Mouse (Mus musculus) spleen, adult 2 months (tissue): ENCODE results near the gene Chek2.

Source experiments
- CTCF ChIP-seq: fragments of 200-500 bp; IDR thresholded peaks from 2 replicates; pipeline ENCODE4 v1.5.1; 2011; ENCODE audit warnings: mild to moderate bottlenecking, inconsistent platforms; ENCODE audit not compliant: insufficient read depth, insufficient read length, insufficient replicate concordance; ENCODE audit errors: extremely low read depth
- POLR2A ChIP-seq: fragments of 200-500 bp; IDR thresholded peaks from 2 replicates; pipeline ENCODE4 v1.6.1; 2011; ENCODE audit warnings: low read depth, low read length, inconsistent platforms

- TF ChIP-seq CTCF (no peak), POLR2A (no peak)
These were observed 8.6 kb upstream of the Chek2 start for GRCm38 (mm10) chr5:110831036-110831720.
